Mouse (Mus musculus) ovary, adult 10 weeks (tissue): ENCODE data around the gene Zfp653. TPM values are rescaled to one million over a fixed set of nuclear protein-coding genes. Genes with fewer than 3 reads are reported as not detected.

Source experiments
- polyA plus RNA-seq: library from polyadenylated mRNA; stranded (reverse); fragments of 350-450 nt; fragmentation: Illumina TruSeq; extraction: RNeasy Lipid Tissue Mini Kit (QIAGEN cat#74804); gene quantifications from one replicate; pipeline ENCODE4 v1.2.3, GENCODE M21; 2014

Zfp653 gene
- not detected for polyA plus RNA-seq

GRCm38 (mm10) chr9:22070791-22071573, at the start of gene Zfp653, which contains the start of gene Gm49318:
TSS of gene Zfp653 (minus strand) at chr9:22071376.
TSS of gene Gm49318 (minus strand) at chr9:22071259.

GRCm38 (mm10) chr9:22116740-22117426, 45.7 kb upstream of the Zfp653 start, which contains the start of gene Elof1:
TSS of gene Elof1 (minus strand) at chr9:22117172.

GRCm38 (mm10) chr9:22098993-22099696, 28.0 kb upstream of the Zfp653 start, which contains the start of gene Cnn1:
TSS of gene Cnn1 (plus strand) at chr9:22099216.

GRCm38 (mm10) chr9:22085022-22085834, 14.1 kb upstream of the Zfp653 start, which contains the start of gene Ecsit:
TSS of gene Ecsit (minus strand) at chr9:22085438.

GRCm38 (mm10) chr9:22051958-22052254, 19.3 kb downstream of the Zfp653 start, which contains the start of gene Elavl3:
TSS of gene Elavl3 (minus strand) at chr9:22052023.

Other genes starting within 250 kb of the Zfp653 start
- not detected for gene Angptl8, start 235.9 kb downstream of the Zfp653 start, polyA plus RNA-seq
- 3.3 TPM for gene Dock6, start 218.7 kb downstream of the Zfp653 start, polyA plus RNA-seq
- 4.4 TPM for gene Rab3d, start 153.2 kb downstream of the Zfp653 start, polyA plus RNA-seq
- 0.43 TPM for gene Ccdc159, start 143.9 kb downstream of the Zfp653 start, polyA plus RNA-seq
- gene Tmem205, start 143.8 kb downstream of the Zfp653 start, polyA plus RNA-seq: 0.46 TPM
- gene Plppr2, start 134.3 kb downstream of the Zfp653 start, polyA plus RNA-seq: 0.40 TPM
- gene Swsap1, start 115.6 kb downstream of the Zfp653 start, polyA plus RNA-seq: 4.3 TPM
- not detected for gene Epor, start 107.9 kb downstream of the Zfp653 start, polyA plus RNA-seq
- gene Rgl3, start 81.9 kb downstream of the Zfp653 start, polyA plus RNA-seq: 0.26 TPM
- gene Ccdc151, start 68.7 kb downstream of the Zfp653 start, polyA plus RNA-seq: 0.77 TPM
- gene Prkcsh, start 68.6 kb downstream of the Zfp653 start, polyA plus RNA-seq: 7.8 TPM
- 0.29 TPM for gene Elavl3, start 19.4 kb downstream of the Zfp653 start, polyA plus RNA-seq
- not detected for gene Gm49318, start 117 bp downstream of the Zfp653 start, polyA plus RNA-seq
- 2.0 TPM for gene Ecsit, start 14.1 kb upstream of the Zfp653 start, polyA plus RNA-seq
- 270 TPM for gene Cnn1, start 27.8 kb upstream of the Zfp653 start, polyA plus RNA-seq
- gene Elof1, start 45.8 kb upstream of the Zfp653 start, polyA plus RNA-seq: 7.4 TPM
- gene Acp5, start 64.3 kb upstream of the Zfp653 start, polyA plus RNA-seq: 0.46 TPM
- 2.9 TPM for gene Pigyl, start 85.5 kb upstream of the Zfp653 start, polyA plus RNA-seq
- 4.7 TPM for gene Zfp872, start 116.7 kb upstream of the Zfp653 start, polyA plus RNA-seq
- 84.3 TPM for gene Zfp809, start 154.3 kb upstream of the Zfp653 start, polyA plus RNA-seq
- 3.5 TPM for gene Zfp599, start 188.5 kb upstream of the Zfp653 start, polyA plus RNA-seq
- 29.3 TPM for gene Zfp810, start 236.3 kb upstream of the Zfp653 start, polyA plus RNA-seq